Mouse (Mus musculus) embryonic facial prominence, embryonic 14.5 days (tissue): ENCODE data around the gene Rpl36al. TPM values are rescaled to one million over a fixed set of nuclear protein-coding genes. Genes with fewer than 3 reads are reported as not detected.
"Not testable (repeated sequence)": the region's sequence is repeated elsewhere in the genome, so short reads cannot be mapped to it uniquely, and the experiment has no call there.

Experiments
- ATAC-seq: fragments of 200-750 bp; cut with Nextera tagmentation; 2 replicates; pipeline ENCODE4 v1.8.0; 2017; ENCODE audit warnings: low read depth, moderate number of reproducible peaks, moderate TSS enrichment
- DNase-seq: peaks from one replicate; pipeline ENCODE4 v3.0.0-alpha.2; 2015; ENCODE audit warnings: low spot score
- H3K27ac ChIP-seq: fragments of 300-500 bp; sonication (generic); replicated peaks from 2 replicates; pipeline ENCODE4 v1.5.1; 2014; ENCODE audit warnings: low read depth, mild to moderate bottlenecking, low read length, moderate library complexity
- H3K27me3 ChIP-seq: fragments of 300-500 bp; sonication (generic); replicated peaks from 2 replicates; pipeline ENCODE4 v1.6.1; 2014; ENCODE audit warnings: low read length; ENCODE audit not compliant: control insufficient read depth, insufficient read depth
- H3K36me3 ChIP-seq: fragments of 300-500 bp; sonication (generic); 2 replicates; pipeline ENCODE4 v1.6.1; 2014; ENCODE audit warnings: low read length, mixed read lengths; ENCODE audit not compliant: control insufficient read depth, insufficient read depth
- H3K4me1 ChIP-seq: fragments of 300-500 bp; sonication (generic); 2 replicates; pipeline ENCODE4 v1.6.1; 2014; ENCODE audit warnings: antibody characterized with exemption, low read length; ENCODE audit not compliant: control insufficient read depth, insufficient read depth
- H3K4me2 ChIP-seq: fragments of 300-500 bp; sonication (generic); 2 replicates; pipeline ENCODE4 v1.6.1; 2014; ENCODE audit warnings: low read depth, mild to moderate bottlenecking, low read length, moderate library complexity, mixed read lengths
- H3K4me3 ChIP-seq: fragments of 300-500 bp; sonication (generic); 2 replicates; pipeline ENCODE4 v1.5.1; 2014; ENCODE audit warnings: low read depth, mild to moderate bottlenecking, low read length
- H3K9ac ChIP-seq: fragments of 300-500 bp; sonication (generic); 2 replicates; pipeline ENCODE4 v1.6.1; 2014; ENCODE audit warnings: low read depth, mild to moderate bottlenecking, low read length, moderate library complexity, mixed read lengths
- H3K9me3 ChIP-seq: fragments of 300-500 bp; sonication (generic); 2 replicates; pipeline ENCODE4 v1.6.1; 2016; ENCODE audit warnings: low read length; ENCODE audit not compliant: control insufficient read depth
- WGBS: fragments of 180-500 bp; shearing (Covaris S2); extraction: QIAGEN DNeasy Blood & Tissue Kit; methylation state at CpG from one replicate; pipeline ENCODE4 v1.1.7; 2014; 5-methylcytosine and 5-hydroxymethylcytosine counted together
- polyA plus RNA-seq: library from polyadenylated mRNA; unstranded; fragments of >200 nt; fragmentation: Nextera tagmentation; extraction: Ambion mirVana; gene quantifications from 2 replicates; pipeline ENCODE4 v1.2.1, GENCODE M21; 2014

The Rpl36al gene
- polyA plus RNA-seq, 1 experiment from 2014 or later, result 692 TPM

DNA sequence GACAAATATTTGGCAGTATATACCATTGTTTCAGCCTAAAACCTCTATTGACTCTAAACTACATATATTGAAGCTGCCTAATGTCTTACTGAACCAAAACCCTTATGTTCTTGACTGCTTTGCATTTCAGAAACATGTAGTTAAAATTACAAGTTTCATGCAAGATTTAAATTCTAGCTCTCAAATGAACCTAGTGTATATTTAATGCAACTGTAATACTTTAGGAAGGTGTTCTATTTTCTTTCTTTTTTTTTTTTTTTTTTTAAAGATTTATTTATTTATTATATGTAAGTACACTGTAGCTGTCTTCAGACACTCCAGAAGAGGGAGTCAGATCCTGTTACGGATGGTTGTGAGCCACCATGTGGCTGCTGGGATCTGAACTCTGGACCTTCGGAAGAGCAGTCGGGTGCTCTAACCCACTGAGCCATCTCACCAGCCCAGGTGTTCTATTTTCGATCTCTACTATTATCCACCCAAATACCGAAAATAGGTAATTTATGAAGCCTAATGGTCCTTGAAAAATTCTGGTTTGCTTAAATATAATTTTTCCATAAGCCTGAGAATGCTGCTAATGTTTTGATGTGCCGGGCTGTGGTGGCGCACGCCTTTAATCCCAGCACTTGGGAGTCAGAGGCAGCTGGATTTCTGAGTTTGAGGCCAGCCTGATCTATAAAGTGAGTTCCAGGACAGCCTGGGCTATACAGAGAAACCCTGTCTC lies 16.9 kb downstream of the Rpl36al start:
- not testable (repeated sequence) for DNase-seq, H3K36me3 ChIP-seq, H3K4me2 ChIP-seq, ATAC-seq, H3K27ac ChIP-seq, H3K9ac ChIP-seq, H3K9me3 ChIP-seq, H3K4me3 ChIP-seq, H3K4me1 ChIP-seq, H3K27me3 ChIP-seq
- 64% methylated on average over 8 of the region's 8 CpGs for WGBS

- Histone ChIP-seq H3K9ac (no peak overlapping the region), H3K27me3 (no peaks in the 10 kb centered on the region), H3K27ac (no peak overlapping the region), H3K4me1 (peaks cover 9% of the 10 kb centered on the region), H3K4me2 (no peak overlapping the region), H3K4me3 (no peak overlapping the region), H3K9me3 (no peaks in the 10 kb centered on the region), H3K36me3 (no peaks in the 10 kb centered on the region)
- WGBS, result 47% methylated on average over 3 of the region's 3 CpGs
- no peak for ATAC-seq
- DNase-seq, result no peak
Measured at GRCm38 (mm10) chr12:69164904-69165303, 19.0 kb downstream of the Rpl36al start.

DNA sequence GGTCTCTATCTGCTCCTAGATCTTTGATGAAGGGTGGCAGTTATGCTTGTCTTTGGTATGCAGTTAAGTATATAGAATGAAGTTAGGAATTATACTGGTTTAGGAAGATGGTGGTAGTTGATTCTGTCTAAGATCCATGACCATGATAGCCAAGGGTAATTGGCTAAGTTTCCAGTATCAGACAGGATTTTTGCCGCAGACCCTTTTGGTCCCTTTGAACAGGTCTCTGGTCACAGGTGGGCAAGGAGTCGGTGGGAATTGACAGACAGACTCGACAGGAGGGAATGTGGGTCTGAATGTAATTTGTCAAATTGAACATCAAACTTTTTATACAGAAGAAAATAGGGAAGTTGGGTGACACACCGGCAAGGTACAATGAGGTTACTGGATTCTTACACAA lies 20.3 kb downstream of the Rpl36al start:
- H3K36me3 ChIP-seq, H3K9ac ChIP-seq, H3K4me3 ChIP-seq, H3K27me3 ChIP-seq, DNase-seq, H3K9me3 ChIP-seq, ATAC-seq, H3K27ac ChIP-seq, H3K4me1 ChIP-seq, H3K4me2 ChIP-seq: not testable (repeated sequence)
- 83% methylated on average over 4 of the region's 4 CpGs for WGBS

- not testable (repeated sequence) for H3K27ac ChIP-seq, H3K27me3 ChIP-seq, H3K9ac ChIP-seq, H3K4me2 ChIP-seq, H3K4me1 ChIP-seq, DNase-seq, H3K9me3 ChIP-seq, H3K4me3 ChIP-seq, ATAC-seq
- peaks cover 20% of the 10 kb centered on the region for H3K36me3 ChIP-seq
- 68% methylated on average over 2 of the region's 2 CpGs for WGBS
Measured at GRCm38 (mm10) chr12:69160677-69161076, 23.2 kb downstream of the Rpl36al start.

GRCm38 (mm10) chr12:69159578-69159940 lies 24.3 kb downstream of the Rpl36al start:
- DNase-seq, result peak; percentile 63
- H3K4me3 ChIP-seq, result peak overlapping the region; percentile 76
- H3K27ac ChIP-seq, result no peak overlapping the region

DNA sequence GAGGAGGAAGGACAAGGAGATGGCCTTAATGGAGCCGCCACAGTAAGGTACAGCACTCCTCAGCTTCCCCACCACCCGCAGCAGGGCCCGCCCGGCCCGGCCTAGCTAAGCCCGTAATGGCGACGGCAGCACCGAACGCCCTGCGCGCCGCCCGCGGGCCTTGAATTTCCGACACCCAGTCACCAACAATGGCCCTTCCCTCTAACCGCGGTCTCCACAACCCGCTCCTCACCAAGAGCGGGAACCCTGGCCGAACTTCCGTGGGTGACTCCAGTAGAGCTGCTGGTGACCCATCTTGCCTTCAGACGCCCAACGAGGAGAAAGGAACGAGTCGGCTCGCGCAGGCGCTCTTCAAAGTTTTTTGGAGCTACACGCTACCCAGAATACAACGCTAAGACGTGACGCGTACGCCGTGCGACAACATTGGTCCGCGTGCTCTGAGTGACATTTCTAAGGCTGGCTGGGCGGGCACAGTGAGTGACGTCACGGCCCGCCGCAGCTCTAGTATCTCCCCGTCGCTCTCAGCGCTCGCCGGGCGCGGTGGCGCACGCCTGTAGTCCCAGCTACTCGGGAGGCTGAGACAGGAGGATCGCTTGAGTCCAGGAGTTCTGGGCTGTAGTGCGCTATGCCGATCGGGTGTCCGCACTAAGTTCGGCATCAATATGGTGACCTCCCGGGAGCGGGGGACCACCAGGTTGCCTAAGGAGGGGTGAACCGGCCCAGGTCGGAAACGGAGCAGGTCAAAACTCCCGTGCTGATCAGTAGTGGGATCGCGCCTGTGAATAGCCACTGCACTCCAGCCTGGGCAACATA lies 24.9 kb downstream of the Rpl36al start, which contains the start of gene Rps29:
Gene Rps29 (minus strand): TSS at position 422 of the 813 bp plus-strand sequence.
- H3K9me3 ChIP-seq, H3K4me1 ChIP-seq, H3K27me3 ChIP-seq: not testable (repeated sequence)
- Histone ChIP-seq H3K4me3 (peak within 1 kb of the TSS; percentile 76), H3K9ac (peak within 1 kb of the TSS; percentile 95), H3K4me2 (peak within 1 kb of the TSS; percentile 80), H3K36me3 (peaks cover 20% of the 10 kb centered on the region), H3K27ac (peak within 1 kb of the TSS; percentile 95)
- peak; percentile 100 for DNase-seq
- under 1% methylated on average over 39 of the region's 68 CpGs for WGBS
- peak; percentile 99 for ATAC-seq

More at GRCm38 (mm10) chr12:69159578-69159940, 24.3 kb downstream of the Rpl36al start:
- H3K4me2 ChIP-seq, result peak overlapping the region; percentile 35
- H3K9ac ChIP-seq, result no peak overlapping the region
- no peaks in the 10 kb centered on the region for H3K9me3 ChIP-seq
- H3K4me1 ChIP-seq, result 0 out of 2 replicates have a peak, but pooled peaks cover 4% of the 10 kb centered on the region
- no peaks in the 10 kb centered on the region for H3K27me3 ChIP-seq
- ATAC-seq, result no peak
- peaks cover 20% of the 10 kb centered on the region for H3K36me3 ChIP-seq
- WGBS, result 5% methylated on average over 9 of the region's 9 CpGs

DNA sequence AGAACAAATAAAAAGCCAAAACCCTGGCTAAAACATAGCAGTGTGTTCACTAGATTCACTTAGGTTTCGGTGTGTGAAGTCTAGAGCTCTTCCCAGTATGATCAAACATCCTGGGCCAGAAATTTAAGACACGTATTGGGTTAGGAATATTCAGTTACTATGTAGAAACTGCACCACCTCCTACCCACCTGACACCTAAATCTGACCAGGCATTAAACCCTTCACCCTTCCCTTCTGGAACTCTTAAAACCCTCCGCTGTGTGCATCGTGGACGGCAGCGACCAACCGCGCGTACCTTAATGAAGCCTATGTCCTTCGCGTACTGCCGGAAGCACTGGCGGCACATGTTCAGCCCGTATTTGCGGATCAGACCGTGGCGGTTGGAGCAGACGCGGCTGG lies 25.5 kb downstream of the Rpl36al start:
- H3K9ac ChIP-seq, result peak overlapping the region; percentile 95
- peak overlapping the region; percentile 76 for H3K4me3 ChIP-seq
- H3K27me3 ChIP-seq, result no peaks in the 10 kb centered on the region
- DNase-seq (peak; percentile 26), ATAC-seq (no peak; the same call in 1 of the 2 replicates)
- H3K4me1 ChIP-seq, result 0 out of 2 replicates have a peak, but pooled peaks cover 4% of the 10 kb centered on the region
- peak overlapping the region; percentile 80 for H3K4me2 ChIP-seq
- H3K27ac ChIP-seq, result peak overlapping the region; percentile 95
- no peaks in the 10 kb centered on the region for H3K9me3 ChIP-seq
- peaks cover 20% of the 10 kb centered on the region for H3K36me3 ChIP-seq
- WGBS, result under 1% methylated on average over 19 of the region's 19 CpGs

DNA sequence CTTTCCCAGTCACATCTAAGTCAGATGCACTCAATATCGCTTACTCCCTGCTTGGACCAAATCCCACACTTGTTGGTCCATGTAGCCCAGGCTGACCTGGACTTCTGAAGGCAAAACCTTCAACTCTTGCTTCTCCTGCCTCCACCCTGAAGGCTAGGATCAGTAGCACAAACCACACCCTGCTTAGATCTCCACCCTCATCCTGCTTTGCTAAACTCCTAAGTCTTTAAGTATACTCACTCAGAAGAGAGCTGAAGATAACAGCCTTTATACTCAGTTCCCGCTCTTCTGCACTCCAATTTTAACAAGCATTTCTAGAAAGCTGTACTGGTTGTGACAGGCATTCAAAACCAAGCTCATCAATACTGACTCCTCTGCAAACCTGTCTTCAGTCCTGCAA lies 26.8 kb downstream of the Rpl36al start:
- no peak overlapping the region for H3K27ac ChIP-seq
- DNase-seq (no peak), ATAC-seq (no peak)
- no peaks in the 10 kb centered on the region for H3K27me3 ChIP-seq
- H3K36me3 ChIP-seq, result peaks cover 20% of the 10 kb centered on the region
- no peaks in the 10 kb centered on the region for H3K9me3 ChIP-seq
- H3K4me3 ChIP-seq, result no peak overlapping the region
- 0 out of 2 replicates have a peak, but pooled peaks cover 4% of the 10 kb centered on the region for H3K4me1 ChIP-seq
- H3K9ac ChIP-seq, result no peak overlapping the region
- 94% methylated on average over 2 of the region's 2 CpGs for WGBS
- no peak overlapping the region for H3K4me2 ChIP-seq
